Mouse (Mus musculus) liver, adult 2 months (tissue): ENCODE measurements around the gene Ano6.

ENCODE experiments used
- CTCF ChIP-seq: fragments of 200-500 bp; IDR thresholded peaks from 2 replicates; pipeline ENCODE4 v1.5.1; 2011; ENCODE audit warnings: low read depth, low read length, control low read depth
- POLR2A ChIP-seq: fragments of 200-500 bp; IDR thresholded peaks from 2 replicates; pipeline ENCODE4 v1.6.1; 2011; ENCODE audit warnings: low read length, control low read depth; ENCODE audit not compliant: insufficient read depth; ENCODE audit errors: extremely low read depth

DNA sequence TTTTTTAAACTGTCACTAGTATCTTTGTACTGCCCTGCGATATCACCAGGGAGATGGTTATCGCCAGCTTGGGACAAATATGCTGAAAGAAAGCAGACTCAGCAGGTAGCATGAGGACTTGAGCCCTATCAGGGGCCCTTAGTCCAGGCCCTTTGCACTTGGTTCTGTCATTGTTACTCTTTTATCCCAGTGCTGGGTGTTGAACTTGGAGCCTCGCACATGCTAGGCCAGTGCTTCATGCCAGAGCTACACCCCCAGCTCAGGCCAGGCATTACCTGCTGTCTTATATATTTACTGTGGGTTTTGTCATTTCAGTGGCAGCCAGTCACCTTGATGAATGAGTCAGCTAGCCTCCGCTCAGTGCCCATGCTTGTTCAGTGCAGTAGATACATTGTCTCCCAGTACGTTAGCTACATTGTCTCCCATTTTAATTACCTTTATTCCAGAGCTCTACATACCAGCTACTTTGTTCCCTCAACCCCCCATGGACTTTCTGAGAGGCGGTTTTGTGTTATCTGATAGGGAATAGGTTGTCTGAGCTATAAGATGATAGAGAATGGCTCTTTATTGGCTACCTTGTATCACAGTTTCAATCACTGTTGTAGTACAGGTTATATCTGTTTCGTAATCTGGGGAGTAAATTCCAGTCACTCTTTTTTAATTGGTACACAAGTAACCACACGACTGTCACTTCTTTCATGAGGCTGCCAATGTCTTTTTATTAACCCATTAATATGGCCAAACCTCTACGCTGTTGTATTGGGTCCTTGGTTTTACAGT, 68.4 kb downstream of the Ano6 start:
- TF ChIP-seq CTCF (no peak), POLR2A (no peak)
